Mouse (Mus musculus) kidney, adult 9 months (tissue): ENCODE measurements around the gene Oasl2.
A peak's percentile ranks its signal among the peaks of the same experiment; 100 is the strongest.
"Not testable (repeated sequence)": the region's sequence is repeated elsewhere in the genome, so short reads cannot be mapped to it uniquely, and the experiment has no call there.

Experiments
- DNase-seq: peaks from one replicate; pipeline ENCODE4 v3.0.0; 2022

The Oasl2 gene

GRCm38 (mm10) chr5:114896688-114897373 is at the start of gene Oasl2:
Oasl2 (plus strand) TSS chr5:114896936.
- no peak for DNase-seq

- no peak for DNase-seq
Observed at GRCm38 (mm10) chr5:114851565-114852236, 45.0 kb upstream of the Oasl2 start.

- DNase-seq: not testable (repeated sequence)
Observed at GRCm38 (mm10) chr5:114853364-114853763, 43.4 kb upstream of the Oasl2 start, which contains the start of gene 4930519G04Rik. 4930519G04Rik (plus strand) TSS chr5:114853664.

- DNase-seq: no peak
Observed at GRCm38 (mm10) chr5:114858582-114858981, 38.2 kb upstream of the Oasl2 start, which contains the start of gene Gm9936. Gm9936 (minus strand) TSS chr5:114858682.

- peak; percentile 65 for DNase-seq
Observed at GRCm38 (mm10) chr5:114859253-114859652, 37.5 kb upstream of the Oasl2 start.

- DNase-seq: peak; percentile 63
Observed at GRCm38 (mm10) chr5:114861730-114862129, 35.0 kb upstream of the Oasl2 start.

- DNase-seq: no peak
Observed at GRCm38 (mm10) chr5:114864813-114865212, 31.9 kb upstream of the Oasl2 start.

GRCm38 (mm10) chr5:114865279-114865678 is 31.5 kb upstream of the Oasl2 start:
- no peak for DNase-seq

GRCm38 (mm10) chr5:114875858-114876257 is 20.9 kb upstream of the Oasl2 start:
- peak; percentile 30 for DNase-seq

GRCm38 (mm10) chr5:114876331-114876730 is 20.4 kb upstream of the Oasl2 start:
- DNase-seq: no peak

GRCm38 (mm10) chr5:114877487-114877886 is 19.2 kb upstream of the Oasl2 start:
- no peak for DNase-seq

GRCm38 (mm10) chr5:114879399-114879798 is 17.3 kb upstream of the Oasl2 start:
- no peak for DNase-seq

GRCm38 (mm10) chr5:114882319-114882718 is 14.4 kb upstream of the Oasl2 start:
- DNase-seq: not testable (repeated sequence)

- DNase-seq: no peak
Observed at GRCm38 (mm10) chr5:114883022-114883421, 13.7 kb upstream of the Oasl2 start.

GRCm38 (mm10) chr5:114886801-114887200 is 9.9 kb upstream of the Oasl2 start:
- DNase-seq: peak; percentile 7

- no peak for DNase-seq
Observed at GRCm38 (mm10) chr5:114888995-114889394, 7.7 kb upstream of the Oasl2 start.

- DNase-seq: no peak
Observed at GRCm38 (mm10) chr5:114895542-114895941, 1.2 kb upstream of the Oasl2 start.

- peak; percentile 55 for DNase-seq
Observed at GRCm38 (mm10) chr5:114897374-114897793, 648 bp downstream of the Oasl2 start.

- no peak for DNase-seq
Observed at GRCm38 (mm10) chr5:114898857-114899256, 2.1 kb downstream of the Oasl2 start.

- peak; percentile 69 for DNase-seq
Observed at GRCm38 (mm10) chr5:114902413-114902812, 5.7 kb downstream of the Oasl2 start.

GRCm38 (mm10) chr5:114908598-114909305 is 12.0 kb downstream of the Oasl2 start:
- no peak for DNase-seq

GRCm38 (mm10) chr5:114913686-114914085 is 16.9 kb downstream of the Oasl2 start:
- DNase-seq: peak; percentile 40

- DNase-seq: no peak
Observed at GRCm38 (mm10) chr5:114914855-114915254, 18.1 kb downstream of the Oasl2 start.

- no peak for DNase-seq
Observed at GRCm38 (mm10) chr5:114915854-114916253, 19.1 kb downstream of the Oasl2 start.
